Mouse (Mus musculus): ENCODE results near the gene Zfp951. TPM values are rescaled to one million over a fixed set of nuclear protein-coding genes. Genes with fewer than 3 reads are reported as not detected.

The Zfp951 gene
- polyA plus RNA-seq, 1 experiment from 2014 or later, result 3.1 TPM

Other genes starting within 250 kb of the Zfp951 start
- gene Abcg3, start 122.6 kb upstream of the Zfp951 start, polyA plus RNA-seq (2014; fragmentation: Nextera tagmentation; extraction: Ambion mirVana), result 0.35 and 0.59 TPM in 2 replicates